Mouse (Mus musculus) activated CD4-positive, CD25-positive, alpha-beta regulatory T cell, adult 4 months (primary cell): ENCODE data around the gene Tsc22d1. TPM values are rescaled to one million over a fixed set of nuclear protein-coding genes. Genes with fewer than 3 reads are reported as not detected.

Source experiments
- ATAC-seq: one replicate; pipeline ENCODE4 v1.8.0; 2017
- polyA plus RNA-seq, 2 experiments: library from polyadenylated mRNA; unstranded; fragments of 100-300 nt; shearing (Covaris generic); gene quantifications; one replicate each; pipeline ENCODE4 v1.2.1; 2017

The Tsc22d1 gene
- polyA plus RNA-seq = 1 to 10 TPM; 6.8 to 7.5 TPM

DNA sequence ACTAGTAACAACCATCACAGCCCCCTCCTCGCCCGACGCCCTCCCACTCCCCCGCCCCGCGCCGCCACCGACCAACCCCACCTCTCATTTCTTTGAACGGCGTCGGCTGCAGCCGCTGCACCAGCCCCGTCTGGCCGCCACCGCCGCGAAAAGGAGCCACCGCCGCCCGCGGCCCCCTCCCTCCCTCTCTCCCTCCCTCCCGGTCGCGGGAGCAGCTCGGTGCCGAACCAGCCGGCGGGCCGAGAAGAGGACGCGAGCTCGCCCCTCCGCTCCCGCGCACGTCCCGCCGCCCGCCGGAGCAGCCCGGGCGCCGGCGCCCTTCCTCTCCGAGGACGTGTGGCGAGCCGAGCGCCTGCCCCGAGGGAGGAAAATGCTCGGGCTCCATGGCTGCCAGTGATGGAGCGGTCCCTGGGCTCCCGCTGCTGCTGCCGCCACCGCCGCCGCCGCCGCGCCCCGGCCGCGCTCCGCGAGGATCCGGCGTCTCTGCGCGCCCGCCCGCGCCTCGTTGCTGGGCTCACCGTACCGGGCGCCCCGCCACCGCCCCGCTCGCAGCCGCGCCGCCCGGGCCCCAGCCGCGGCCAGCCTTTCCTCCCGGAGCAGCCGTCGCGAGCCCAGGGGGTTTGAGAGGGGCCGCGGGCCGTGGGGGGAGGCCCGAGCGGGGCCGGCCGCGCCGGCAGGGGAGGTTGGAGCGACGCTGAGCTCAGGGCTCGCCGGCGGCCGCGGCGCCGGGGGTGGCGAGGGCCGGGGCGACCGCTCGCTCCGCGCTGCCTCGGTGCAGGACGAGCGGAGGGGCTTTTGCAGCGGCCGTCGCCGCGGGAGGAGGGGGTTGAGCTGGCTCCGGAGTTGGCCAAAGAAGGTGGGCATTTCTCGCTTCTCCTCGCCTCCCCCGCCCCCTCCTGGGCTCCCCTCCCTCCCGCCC, at the start of gene Tsc22d1:
Tsc22d1 (plus strand) TSS at position 100 of the 919 bp plus-strand sequence.
- no peak for ATAC-seq

DNA sequence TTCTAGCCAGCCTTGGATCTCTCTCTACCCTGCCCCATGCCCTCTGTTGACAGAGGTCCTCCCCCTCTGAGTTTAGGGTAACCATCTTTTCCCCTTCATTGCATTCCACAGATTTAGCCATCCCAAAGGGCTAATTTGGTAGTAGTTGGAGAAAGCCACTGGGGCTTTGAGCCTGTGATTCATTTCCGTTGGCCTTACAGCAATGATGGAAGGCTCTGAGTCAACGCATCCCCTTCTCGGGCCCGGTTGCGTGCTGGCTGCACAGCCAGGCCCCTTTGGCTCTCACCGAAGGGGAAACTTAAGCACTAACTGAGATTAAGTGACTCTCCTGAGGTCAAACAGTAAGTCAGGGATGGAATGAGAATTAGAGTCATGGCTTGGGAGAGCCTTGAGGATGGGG, 41.1 kb upstream of the Tsc22d1 start:
- ATAC-seq = no peak

DNA sequence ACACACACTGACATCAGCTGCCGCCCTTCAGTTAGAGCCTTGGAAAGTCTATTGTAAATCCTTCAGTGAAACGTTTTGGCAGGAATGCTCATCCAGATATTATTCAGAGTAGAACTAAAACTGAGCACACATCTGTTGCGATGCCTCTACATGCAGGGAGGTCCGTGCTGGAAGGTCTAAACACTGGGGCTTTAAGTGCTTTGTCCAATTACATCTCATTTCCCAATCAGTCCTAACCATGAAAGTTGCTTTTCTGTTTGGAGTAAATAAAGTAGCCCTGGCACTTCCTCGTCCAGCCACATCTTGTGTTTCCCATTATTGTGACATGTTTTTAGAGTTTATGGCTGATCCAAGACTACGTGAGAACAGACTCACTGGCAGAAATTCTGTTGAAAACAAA, 40.2 kb upstream of the Tsc22d1 start:
- ATAC-seq = no peak

DNA sequence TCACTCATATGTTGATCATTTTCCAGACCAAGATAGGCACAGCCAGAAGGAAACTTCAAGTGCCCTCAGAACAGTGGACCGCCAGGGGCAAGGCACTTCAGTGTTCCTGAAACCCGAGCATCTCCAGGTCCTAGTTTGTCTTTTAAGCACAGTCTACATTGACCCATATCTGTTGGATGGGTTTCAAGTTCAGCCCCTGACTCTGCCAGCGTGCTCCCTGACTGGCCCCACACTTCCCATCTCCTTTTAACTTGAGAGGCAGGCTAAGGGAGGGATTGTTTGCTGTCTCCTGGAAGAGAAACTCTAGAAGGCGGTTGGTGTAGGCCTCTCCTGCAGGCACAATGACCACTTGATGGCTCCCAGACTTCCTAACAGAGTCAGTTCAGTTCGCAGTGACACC, 38.2 kb upstream of the Tsc22d1 start:
- no peak for ATAC-seq

DNA sequence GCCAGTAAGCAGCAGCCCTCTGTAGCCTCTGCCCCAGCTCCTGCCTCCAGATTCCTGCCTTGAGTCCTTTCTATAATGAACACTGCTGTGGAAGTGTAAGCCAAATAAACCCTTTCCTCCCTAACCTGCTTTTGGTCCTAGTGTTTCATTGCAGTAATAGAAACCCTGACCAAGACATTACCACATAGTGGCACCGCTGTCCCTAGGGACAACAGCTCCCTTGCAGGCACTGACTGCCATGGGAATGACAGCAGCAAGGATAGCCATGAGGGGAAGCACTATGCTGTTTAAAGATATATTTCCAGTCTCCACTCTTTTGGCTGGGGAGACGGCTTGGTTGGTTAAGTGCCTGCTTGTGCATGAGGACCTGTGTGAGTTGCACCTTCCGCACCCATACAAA, 35.4 kb upstream of the Tsc22d1 start:
- ATAC-seq = no peak

DNA sequence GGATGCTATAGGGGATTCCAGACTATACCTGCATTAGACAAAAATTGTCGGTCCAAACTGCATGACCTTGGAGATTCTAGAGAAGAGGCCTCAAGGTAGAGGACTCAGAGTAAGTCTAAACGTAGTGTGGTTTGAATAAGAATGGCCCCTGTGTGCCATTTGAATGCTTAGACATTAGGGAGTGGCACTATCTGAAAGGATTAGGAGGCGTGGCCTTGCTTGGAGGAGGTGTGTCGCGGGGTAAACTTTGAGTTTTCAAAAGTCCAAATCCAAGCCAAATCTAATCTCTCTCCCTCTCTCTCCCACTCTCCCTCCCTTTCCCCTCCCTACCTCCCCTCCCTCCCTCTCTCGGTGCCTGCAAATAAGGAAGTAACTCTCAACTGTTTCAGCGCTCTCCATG, 26.7 kb upstream of the Tsc22d1 start:
- ATAC-seq = no peak

DNA sequence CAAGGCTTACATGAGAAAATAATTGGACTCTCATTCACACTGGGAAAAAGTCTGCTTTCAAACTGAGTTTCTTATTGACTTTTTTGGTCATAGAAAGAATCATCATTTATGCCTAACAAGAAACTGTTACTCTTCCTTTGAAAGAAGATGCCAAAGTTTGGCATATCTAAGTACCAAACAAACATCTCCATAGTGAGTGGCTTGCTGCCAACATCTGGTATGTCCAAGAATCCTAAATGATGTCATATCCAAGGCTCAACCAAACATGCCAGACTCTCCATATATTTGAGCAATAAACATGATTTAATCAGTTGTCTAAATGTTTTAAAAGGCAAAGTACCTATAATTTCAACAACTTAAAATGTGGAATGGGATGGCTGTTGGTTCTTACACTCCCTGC, 16.5 kb upstream of the Tsc22d1 start:
- no peak for ATAC-seq

DNA sequence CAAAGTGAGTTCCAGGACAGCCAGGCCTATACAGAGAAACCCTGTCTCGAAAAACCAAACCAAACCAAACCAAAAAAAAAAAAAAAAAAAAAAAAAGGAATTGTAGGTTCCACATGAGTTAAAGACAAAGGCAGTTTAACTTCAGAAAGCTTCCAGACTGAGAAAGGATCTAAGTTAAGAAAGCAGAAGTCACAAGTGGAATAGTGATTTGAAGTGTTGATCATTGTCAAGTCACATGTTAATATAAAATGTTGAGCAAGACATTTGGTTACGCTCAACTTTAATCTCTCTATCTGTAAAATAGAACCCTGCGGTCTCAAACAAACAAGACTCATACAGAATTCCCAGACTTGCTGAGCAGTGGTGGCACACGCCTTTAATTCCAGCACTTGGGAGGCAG, 12.2 kb upstream of the Tsc22d1 start:
- no peak for ATAC-seq

DNA sequence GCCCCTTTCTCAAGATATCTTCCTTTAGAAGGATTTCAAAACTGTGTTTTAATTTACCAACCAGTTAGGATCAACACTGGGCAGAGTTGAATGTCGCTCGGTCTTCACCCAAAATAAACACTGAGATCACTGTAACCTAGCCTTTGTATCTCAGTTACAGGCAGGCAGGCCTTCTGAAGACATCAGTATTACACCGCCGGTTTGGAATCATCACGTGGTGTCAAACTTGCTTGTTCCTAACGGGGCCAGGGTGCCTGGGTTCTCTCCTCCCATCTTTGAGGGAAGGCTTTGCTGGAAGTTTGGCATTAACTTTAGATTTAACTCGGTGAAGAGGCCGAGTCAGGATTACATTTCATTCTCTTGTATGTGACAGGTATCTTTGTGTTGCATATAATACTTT, 5.7 kb upstream of the Tsc22d1 start:
- no peak for ATAC-seq

DNA sequence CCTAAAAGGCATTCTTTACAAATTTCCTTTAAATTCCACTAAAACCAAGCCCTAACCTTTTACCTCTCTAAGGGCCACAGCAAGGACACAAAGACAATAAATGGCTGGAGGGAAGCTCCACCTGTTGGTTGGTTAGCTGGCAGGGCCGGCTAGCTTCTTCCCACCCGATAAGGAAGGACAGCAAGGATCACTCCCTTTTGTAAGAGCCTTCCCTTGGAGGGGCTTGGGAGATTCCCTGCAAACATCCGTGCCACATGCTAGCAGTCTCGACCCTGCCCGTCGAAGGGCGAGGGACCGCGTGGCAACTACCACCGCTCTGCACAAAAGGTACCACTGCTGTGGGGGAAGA, 1.0 kb upstream of the Tsc22d1 start:
- ATAC-seq = no peak

DNA sequence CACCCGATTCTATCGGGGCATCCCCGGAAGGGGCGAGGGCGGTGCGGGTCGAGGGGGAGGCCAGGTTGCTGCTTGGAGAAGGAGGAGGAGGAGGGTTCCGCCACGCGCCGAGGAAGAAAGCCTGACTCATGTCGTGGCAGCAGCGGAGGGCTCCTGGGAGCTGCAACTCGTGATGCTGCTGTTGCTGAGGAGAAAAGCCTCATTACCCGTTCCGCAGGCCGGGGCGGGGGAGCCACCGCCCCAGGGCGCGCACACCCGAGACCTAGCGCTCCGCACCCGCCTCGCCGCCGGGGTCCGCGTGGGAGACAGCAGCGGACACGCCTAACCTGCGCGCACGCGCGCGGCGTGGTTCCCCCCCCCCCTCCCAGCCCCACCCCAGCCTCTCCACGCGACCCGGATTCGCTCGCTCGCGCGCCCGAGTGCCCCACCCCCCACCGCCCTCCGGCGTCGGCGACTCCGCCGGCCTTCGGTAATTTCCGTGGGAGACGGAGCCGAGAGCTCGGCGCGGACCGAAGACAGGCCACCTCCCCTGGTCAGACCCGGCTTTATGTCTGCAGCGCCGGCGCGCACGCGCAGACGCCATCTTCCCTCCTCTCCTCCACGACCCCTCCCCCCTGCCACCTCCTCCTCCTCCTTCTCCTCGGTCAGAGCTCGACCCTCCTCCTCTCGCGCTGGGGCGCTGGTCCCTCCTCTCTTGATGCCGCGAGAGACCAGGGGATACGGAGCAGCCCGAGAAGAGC, 469 bp upstream of the Tsc22d1 start:
- ATAC-seq = peak; percentile 72

DNA sequence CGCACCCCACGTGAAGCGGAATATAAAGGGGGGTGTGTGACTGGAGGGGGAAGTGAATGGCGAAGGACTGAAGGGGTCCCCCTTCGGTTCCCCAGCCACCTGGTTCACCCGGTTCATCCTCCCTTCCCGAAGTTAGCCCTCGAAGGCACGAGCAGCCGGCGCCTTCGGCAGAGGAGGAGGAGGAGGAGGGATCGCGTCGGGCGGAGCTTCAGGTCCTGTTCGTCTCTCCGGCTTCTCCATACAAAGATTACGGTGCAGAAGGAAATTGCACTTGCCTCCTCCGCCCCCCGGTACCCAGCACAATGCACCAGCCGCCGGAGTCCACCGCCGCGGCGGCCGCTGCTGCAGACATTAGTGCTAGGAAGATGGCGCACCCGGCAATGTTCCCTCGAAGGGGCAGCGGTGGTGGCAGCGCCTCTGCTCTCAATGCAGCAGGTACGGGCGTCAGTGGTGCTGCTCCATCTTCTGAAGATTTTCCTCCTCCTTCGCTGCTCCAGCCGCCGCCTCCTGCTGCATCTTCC, 1.1 kb downstream of the Tsc22d1 start:
- ATAC-seq = no peak

DNA sequence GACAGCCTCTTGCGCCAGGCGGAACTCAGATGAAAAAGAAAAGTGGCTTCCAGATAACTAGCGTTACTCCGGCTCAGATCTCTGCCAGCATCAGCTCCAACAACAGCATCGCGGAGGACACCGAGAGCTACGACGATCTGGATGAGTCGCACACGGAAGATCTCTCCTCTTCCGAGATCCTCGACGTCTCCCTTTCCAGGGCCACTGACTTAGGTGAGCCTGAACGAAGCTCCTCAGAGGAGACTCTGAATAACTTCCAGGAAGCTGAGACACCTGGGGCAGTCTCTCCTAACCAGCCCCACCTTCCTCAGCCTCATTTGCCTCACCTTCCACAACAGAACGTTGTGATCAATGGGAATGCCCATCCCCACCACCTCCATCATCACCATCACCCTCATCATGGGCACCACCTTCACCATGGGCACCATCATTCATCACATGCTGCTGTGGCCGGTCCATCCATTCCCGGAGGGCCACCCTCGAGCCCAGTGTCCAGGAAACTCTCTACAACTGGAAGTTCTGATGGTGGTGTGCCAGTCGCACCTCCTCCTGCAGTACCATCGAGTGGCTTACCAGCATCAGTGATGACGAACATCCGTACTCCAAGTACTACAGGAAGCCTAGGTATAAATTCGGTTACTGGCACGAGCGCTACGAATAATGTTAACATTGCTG, 1.7 kb downstream of the Tsc22d1 start:
- ATAC-seq = no peak

DNA sequence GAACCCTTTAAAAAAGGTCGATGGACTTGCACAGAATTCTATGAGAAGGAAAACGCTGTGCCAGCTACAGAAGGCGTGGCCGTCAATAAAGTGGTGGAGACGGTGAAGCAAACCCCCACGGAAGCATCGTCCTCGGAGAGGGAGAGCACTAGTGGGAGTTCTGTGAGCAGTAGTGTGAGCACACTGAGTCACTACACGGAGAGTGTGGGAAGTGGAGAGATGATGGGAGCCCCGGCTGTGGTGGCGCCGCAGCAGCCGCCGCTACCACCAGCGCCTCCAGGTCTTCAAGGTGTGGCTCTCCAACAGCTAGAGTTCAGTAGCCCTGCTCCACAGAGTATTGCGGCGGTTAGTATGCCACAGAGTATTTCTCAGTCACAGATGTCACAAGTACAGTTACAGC, 2.6 kb downstream of the Tsc22d1 start:
- ATAC-seq = no peak

DNA sequence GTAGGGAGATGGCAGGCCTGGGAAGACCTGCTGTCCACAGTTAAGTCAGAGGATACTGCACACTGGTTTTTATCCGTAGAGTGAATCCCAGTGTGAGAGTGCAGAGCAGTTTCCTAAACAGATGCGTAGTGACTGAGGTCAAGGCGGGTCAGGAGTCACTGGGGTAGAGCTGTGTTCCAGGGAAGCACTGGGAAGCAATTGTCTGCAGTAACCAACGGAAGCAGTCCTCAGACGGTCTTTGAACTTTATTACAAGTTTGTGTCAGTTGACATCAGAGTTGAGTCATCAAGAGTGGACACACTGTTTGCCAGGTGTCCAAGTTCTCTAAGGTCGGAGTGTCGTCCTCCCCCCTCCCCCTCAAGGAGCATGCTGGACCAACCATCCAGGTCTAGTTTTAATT, 6.0 kb downstream of the Tsc22d1 start:
- ATAC-seq = no peak

DNA sequence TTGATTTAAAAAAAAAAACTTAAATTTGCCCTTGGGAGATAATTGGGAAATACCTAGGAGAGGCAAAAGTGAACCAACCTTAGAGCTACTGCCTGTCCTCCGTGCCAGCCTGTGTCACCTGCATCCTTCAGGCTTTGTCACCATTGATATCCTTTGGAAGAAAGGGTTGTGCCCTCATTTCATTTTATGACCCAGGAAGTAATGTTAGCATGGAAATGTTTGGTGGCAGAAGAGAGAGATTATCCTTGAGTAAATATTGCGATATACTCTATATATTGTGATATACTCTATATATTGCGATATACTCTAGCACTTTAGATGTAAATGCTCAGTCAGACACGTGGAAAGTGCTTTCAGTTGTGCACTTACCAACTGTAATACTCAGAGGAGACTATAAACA, 6.4 kb downstream of the Tsc22d1 start:
- no peak for ATAC-seq

DNA sequence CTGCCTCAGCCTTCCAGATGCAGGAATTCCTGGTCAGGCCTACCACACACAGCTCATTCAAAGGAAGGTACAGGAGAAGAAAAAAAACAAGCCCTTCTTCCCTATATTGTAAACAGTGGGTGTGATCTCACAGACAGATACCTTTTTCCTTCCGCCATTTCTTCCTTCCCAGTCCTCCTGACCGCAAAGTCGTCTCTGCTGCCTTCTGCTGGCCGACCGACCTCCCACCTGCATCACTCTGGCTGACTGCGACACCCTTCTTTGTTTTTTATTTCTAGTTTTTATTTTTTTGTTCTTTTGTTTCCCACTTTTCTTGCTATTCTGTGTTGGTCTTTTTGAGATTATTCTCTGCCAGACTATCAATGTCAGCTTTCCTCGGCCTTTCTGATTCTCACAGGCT, 10.7 kb downstream of the Tsc22d1 start:
- ATAC-seq = no peak

DNA sequence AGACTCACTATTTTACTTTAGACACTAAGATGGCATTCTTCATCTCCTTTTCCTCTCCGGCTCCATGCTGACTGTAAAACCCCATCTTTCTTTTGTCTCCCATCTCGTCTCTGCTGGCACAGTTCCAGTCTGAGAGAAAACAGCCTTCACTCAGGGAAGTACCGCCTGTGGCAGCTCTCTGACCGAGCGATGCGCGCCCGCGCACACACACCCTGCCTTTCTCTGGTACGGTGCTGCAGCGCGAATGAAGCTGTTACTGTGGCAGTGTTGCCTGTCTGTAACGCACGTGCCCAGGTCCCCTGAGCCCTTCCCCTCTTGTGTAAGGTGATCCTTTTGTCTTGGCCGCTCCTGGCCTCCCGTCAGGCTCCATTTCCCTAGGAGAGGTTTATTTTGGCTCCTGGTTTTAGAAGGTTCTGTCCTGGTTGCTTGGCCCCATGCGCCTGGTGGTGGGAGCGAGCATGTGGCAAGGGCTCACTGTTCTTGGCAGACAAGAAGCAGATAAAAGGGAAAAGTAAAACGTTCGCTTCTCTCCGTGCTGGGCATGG, 11.3 kb downstream of the Tsc22d1 start:
- no peak for ATAC-seq

DNA sequence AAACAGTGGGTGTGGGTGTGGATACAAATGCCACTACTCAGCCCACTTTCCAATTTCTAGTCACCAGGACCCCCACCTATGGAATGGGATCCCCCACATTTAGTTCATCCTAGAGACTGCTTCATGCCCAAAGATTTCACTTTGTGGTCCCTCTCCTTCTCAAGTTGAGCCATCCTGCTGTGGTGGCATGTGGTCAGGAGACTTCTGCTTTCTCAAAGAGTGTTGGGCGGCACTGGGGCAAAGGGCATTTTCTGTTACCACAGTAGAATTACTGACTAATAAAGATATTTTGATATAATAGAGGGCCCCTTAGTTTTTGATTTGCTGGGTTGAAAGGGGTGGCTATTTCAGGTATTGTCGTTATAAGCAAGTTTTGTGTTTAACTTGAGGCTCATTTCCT, 14.1 kb downstream of the Tsc22d1 start:
- no peak for ATAC-seq

DNA sequence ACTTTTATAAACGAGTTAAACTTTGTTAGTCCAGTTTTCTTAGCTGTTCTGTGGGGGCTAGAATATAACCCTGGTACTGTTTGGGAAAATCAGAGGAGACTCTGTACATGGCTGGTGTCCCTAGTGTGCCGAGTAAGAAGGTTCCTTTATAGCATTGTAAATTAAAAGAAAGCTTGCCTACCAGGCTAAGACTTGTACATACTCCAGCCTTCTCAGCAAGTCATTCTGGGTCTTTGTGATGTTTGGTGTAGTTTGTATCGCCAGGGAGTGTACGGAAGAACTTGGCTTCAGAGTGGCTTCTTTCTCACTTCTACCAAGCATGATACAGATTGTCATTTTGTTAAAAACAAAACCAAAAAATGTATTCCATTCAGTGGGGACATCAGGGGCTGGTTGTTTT, 17.2 kb downstream of the Tsc22d1 start:
- ATAC-seq = no peak

DNA sequence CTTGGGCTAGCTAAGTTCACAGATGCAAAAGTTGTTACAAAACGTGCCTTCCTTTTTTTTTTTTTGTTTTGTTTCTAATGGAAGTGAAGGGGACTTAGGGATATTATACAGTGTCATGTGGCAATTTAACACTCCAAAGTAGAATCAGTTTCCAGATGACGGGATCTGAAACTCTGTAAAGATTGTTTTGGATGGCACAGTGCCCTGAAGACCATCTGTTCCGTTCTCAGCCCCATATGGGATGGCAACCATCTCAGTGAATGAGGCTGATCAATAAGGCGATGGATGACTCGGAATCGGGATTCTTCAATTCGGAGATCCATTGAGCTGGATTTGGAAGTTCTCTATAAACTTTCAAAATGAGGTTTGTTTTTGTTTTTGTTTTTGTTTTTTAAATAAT, 17.6 kb downstream of the Tsc22d1 start:
- no peak for ATAC-seq

DNA sequence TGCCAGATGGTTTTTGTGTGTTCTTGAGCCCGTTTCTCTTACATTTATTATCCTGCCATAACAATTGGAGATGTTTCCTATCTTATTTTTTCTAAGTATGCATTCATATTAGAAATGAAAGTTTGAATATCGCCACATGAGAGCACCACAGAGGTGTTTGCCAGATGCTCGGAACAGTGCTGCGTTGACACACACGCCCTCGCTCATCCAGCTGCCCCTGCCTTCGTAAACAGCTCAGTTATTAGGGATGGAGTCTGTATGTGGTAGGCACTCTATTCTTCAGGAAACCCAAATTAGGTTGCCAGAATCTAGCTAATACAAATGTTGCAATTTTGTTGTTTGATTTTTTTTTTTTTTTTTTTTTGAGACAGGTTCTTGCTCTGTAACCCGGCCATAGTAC, 18.1 kb downstream of the Tsc22d1 start:
- ATAC-seq = no peak

DNA sequence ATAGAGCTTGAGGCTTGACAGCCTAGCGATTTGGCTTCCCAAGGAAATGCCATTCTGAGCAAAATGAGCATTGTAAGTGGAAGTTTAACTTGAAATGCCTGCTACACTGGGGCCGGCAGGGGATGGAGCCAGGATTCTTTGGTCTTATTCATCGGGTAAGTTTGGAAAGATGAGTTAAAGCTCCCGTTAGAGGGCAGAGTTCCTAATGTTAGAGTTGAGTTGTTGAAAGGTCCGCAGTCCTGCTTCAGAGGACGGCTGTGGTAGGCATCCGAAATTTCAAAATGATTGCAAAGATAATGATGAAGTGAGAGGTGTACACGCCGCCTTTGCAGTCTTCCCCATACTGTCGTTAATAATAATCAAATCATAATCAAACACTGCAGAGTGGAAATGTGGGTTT, 27.4 kb downstream of the Tsc22d1 start:
- ATAC-seq = no peak
